Mouse (Mus musculus) kidney, adult 11 months (tissue): ENCODE data around the gene Cstl1.
"Not testable (repeated sequence)": the region's sequence is repeated elsewhere in the genome, so short reads cannot be mapped to it uniquely, and the experiment has no call there.

Experiments used
- DNase-seq: peaks from one replicate; pipeline ENCODE4 v3.0.0; 2022

The Cstl1 gene

DNA sequence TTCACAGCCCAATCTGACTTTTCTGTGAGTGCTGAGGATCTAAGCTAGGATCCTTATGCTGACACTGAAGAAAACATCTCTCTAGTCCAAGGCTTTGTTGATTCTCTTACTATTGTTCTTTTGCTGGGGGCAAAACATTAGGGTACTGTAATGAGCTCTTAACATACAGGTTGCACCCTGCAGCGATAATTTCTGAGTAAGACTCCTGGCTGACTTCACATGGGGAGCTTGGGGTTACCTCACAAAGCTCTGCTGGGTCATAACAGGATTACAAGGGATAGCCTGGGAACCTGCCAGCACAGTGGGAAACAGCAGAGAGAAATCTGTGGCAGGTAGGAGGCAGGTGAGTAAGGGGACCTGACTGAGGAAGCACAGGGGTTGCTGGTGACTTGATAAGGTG, at the start of gene Cstl1:
Cstl1 (plus strand) TSS at position 301 of the 400 bp plus-strand sequence.
- DNase-seq: no peak

DNA sequence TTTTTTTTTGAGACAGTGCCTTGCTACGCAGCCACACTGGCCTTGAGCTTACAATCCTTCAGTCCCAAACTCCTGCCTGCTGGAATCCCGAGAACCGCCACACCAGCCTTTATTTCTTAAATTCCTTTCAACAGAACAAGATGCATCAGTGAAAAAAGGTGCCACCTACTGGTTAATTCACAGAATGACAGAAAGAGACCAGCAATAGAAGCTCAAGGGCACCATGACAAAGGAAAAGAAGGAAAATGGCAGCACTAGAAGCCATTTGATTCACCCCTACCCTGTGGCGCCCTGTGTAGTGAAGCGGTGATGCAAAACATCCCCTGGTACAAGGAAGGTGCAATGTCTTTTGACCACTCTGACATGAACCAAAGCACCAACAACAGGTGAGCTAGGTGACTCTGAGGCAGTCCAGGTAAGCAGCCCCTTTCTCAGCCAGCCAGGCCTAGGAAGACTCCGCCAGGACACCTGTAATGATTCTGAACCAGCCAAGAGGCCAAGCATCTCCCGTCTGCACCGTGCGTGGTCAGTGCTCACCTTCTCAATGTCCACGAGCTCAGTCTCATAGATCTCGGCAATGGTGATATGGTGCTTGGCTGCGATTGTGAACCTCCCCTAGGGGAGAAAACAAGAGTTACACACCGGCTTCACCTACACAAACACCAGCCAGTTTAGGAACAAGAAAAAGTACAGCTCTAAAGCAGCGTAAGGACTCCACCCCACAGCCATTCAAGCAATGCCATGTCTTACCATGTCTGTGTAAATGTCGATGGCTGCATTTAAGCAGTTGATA, 43.6 kb upstream of the Cstl1 start:
- DNase-seq: no peak

DNA sequence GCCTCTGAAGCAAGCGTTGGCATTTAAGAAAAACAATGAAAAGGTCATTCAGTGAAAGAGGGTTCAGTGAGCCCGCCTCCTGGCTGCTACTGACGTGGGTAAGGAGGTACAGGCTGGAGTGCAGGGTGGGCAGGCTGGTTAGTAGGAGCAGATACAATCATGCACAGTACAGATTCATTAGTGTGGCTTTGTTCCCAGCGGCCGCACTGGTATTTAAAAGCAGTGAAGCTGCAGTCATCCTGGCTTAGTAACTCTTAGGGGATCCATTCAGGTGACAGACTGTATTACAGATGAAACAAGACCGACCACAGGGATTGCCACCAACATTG, 43.0 kb upstream of the Cstl1 start:
- no peak for DNase-seq

DNA sequence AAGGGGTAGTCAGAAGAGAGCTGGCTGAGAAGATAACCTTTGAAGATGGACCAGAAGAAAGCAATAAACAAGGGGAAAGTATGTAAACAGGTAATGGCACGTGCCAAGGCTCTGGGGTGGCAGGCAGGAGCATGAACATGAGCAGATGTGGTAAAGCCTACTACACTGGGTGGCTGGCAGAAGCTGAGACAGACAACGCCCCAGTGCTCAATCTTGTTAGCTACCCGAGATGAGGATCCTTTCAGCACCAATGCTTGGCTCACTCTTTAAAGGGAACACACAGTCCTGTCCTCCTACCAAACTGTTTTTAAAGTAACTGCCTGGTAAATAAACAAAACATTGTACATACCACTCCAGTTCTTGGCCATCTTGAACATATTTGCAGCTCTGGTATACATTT, 37.8 kb upstream of the Cstl1 start:
- DNase-seq: no peak

DNA sequence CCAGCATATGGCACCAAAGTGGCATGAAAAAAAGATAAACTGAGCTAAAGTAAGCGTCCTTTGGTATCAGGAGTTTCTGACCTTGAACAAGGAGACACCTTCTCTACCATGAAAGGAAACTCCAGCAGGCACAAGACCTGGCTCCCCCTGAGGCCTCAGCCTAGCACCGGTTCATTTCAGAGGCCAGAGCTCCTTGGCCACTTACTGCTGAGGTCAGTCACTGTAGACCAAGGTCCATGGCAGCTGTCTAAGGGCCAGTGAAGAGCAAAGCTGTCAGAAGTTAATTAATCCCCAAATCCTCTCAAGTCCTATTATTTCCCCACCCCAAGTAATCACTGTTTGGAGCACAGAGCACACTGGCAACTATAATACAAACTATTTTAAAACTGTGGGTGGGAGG, 33.1 kb upstream of the Cstl1 start:
- peak; percentile 38 for DNase-seq

DNA sequence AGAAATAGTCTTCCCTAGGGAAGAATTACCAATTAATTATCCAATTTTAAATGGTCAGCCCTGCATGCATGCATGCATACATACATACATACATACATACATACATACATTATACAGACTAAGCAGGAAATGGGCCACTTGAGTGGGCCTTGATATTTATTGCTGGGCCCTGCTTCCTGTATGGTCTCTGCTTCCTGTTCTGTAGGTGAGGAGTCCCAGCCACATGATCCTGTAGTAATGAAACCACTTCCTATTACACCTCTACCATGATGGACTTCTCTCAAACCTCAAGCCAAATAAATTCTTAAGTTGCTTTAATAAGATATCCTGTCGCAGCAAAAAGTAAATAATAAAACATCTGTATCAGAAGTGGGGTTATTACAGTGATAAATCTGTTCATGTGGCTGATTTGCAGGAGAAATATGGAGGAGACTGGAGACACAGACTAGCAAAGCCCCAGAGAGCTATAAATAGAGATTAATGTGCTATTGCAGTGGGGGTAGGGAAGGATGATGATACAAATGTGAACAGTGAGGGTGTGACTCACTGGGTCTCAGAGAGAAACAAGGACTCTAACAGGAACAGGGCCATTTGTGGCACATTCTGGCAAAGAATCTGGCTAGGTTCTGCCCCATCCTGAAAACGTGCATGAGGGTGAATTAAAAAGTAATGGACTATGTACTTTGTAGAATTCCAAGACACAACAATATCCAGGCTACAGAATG, 30.7 kb upstream of the Cstl1 start:
- no peak for DNase-seq

DNA sequence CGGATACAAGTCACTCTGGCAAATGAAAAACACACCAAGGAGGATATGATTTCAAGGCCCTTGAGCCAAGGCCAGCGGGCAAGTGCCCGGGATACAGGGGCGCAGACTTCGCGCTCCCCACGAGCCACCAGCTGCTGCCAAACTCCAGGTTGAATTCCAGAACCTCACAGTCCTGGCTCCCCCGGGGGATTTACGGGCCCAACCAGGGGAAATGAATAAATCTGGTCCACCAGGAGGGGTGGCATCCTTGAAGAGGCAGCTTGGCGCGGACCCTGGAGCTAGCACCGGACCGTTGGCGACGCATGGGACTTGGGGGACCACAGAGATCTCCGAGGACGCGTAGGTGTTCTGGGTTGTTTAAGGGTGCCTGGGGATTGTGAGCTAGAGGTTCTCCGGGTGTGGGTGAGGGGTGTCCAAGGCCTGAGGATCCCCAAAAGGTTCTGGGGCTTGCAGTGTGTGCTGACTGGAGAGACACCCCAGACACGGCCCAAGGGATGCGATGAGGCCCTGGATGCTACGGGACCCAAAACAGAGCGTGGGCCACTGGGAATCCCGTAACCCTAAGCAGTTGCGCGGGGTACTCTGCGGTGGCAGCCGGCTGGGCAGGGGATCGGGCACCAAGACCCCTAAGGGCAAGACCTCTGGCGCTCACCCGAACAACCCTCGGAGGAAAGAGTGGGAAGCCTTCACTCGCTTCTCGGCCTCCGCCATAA, 18.4 kb upstream of the Cstl1 start:
- DNase-seq: peak; percentile 6

DNA sequence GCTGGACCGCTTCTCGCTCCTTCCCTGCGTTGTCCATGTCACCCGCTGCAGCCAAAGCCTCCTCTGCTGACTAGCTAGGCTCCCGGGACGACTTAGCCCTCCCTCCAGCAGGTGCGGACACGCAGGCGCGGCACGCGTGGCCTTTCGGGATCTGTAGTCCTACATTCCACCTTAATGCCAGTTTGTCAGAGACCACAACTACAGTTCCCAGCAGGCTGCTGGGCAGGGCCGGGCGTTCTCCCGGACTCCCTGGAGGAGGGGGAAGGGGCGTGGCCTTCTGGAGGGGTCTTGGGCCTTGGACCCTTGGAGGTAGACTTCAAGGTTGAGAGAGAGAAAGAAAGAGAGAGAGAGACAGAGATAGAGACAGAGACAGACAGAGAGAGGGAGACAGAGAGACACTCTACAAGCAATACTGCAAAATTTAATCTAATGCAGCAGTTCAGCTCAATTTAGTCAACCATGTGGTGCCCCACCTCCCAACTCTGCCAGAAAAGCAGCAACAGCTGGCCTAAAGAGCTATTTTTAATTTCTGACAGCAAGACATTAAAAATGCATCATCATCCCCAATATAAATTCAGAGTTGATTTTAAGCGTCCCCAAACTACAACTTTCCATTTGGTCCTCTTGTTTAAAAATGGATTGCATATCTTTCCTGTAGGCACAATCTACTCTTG, 17.7 kb upstream of the Cstl1 start, which contains the start of gene Napb:
Napb (minus strand) TSS at position 141 of the 674 bp plus-strand sequence.
- DNase-seq: peak; percentile 96

DNA sequence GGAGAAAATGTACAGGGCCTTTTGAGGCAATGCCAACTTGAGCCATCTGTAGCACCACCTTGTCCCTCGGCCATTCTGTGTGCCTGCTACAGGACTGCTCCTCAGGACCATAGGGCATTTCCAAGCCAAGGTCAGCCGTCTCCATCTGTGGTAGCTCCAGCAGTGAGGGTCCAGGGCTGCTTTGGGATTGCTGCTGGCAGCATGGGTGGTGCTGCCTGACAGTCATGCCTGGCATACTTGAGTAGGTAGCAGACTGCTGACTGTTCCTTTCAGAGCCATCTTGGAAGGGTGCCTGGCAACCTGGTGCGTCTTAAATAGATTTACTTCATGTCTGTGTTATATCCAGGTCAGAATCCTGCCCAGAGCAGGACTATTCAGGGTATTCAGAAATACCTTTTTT, 7.2 kb upstream of the Cstl1 start:
- peak; percentile 21 for DNase-seq

DNA sequence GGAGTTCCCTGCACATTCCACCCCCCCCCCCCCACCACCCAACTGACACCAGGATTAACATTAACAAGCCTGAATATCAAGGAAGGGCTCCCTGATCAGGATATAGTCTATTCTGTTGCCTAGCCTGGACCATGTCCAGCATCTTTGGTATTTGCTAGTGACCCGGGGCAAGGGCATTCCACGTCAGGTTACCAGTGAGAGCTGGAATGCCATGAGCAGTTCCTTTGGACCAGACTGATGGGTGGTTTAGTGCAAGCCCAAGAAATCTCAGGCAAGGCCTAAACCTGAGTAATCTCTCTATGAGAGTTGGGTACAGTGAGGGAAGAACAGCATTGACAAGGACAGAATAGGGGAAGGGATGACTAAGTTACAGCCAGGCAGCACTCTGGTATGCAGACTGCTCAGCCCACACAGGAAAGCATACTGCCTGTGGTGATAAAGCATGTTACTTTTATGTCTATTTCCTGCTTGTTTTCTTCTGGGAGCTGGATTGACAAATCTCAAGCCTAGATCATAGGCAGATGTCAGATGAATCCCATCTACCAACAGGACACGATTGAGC, 6.2 kb upstream of the Cstl1 start:
- peak; percentile 40 for DNase-seq

DNA sequence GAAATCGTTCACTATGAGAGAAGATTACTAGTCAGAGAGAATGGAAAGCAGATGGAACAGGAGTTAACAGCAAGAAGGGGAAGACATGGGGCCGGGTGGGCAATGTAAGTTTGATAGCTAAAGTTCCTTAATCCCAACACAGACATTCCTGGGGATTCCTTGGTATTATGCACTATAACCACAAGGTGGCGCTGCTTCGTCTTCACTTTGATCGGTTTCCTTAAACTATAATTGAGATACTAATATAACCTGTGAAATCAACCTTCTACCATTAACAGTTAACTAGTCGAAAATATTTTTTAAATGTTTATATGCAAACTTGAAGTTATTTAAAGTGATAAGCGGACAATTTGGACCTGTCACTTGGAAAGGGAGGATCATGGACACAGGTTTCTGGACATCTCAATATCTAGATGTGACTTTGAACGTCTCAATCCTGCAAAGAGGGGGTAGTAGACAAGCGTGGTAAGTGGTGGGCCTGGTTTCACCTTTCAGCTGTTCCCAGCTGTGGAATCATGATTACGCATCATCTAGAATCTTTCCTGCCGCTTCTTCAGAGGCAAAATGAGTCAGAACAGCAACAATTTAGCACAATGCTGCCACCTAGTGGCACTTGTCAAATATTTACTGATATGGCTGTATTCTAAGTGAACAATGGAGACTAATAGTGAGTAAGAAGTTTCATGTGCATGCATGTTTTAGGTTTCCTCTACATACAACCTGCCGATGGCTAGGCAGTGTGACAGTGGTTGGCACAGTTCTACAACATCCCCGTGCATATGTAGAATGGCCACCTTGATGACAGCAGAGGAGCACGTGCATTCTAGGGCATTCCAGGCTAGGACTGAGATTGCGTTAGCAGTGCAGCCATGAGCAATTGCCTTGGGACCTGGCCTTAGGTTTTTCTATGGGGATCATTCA, 2.0 kb downstream of the Cstl1 start:
- peak; percentile 55 for DNase-seq

DNA sequence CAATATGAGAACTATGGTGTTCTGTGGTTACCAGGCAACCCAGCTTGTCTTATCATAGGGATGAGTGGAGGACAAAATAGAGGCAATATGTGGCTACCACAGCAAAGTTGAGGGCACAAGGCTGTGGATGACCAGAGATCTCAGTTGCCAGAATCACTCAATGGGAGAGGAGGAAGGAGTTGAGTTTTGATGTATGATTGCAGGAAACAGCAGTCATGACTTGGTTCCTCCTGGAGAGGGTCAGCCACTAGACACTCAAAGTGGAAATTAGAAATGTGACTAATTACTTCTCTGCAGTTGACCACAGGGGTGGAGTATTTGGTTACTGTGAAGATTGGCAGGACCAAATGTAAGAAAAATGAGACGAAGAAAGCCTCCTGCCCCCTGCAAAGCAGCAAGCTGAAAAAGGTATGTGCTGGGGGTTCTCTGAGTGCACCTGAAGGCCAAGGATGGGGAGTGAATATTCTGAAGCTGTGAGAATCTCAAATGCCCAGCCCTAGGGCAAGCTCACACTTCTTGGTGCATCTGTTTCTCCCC, 4.2 kb downstream of the Cstl1 start:
- DNase-seq: no peak

DNA sequence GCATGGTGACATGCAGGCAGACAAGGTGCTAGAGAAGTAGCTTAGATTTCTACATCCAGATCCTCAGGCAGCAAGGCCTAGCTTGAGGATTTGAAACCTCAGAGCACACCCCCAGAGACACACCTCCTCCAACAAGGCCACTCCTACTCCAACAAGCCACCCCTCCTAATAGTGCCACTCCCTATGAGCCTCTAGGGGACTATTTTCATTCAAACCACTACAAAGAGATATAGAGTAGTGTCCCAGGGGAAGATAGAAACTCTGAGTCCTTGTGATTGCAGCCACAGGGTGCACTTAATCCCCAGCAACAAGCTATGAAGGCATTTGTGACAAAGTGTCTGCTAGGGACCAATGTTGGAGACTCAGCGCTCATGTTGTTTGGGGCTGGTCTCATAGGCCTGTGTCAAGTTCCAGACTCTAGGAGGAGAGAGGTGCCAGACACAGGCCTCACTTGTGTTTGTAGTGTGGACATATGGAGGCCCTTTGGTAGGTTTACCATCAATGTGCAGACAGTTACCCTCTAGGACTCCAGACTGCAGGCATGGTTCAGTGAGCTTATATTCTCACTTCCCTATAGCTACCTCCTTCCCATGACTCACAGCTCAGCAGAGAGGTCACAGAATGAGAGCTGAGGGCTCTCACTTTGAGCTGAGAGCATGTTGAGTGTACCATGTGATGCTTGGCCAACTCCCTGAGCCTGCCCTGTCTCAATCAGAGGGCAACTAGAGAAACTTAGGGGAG, 13.7 kb downstream of the Cstl1 start:
- no peak for DNase-seq

DNA sequence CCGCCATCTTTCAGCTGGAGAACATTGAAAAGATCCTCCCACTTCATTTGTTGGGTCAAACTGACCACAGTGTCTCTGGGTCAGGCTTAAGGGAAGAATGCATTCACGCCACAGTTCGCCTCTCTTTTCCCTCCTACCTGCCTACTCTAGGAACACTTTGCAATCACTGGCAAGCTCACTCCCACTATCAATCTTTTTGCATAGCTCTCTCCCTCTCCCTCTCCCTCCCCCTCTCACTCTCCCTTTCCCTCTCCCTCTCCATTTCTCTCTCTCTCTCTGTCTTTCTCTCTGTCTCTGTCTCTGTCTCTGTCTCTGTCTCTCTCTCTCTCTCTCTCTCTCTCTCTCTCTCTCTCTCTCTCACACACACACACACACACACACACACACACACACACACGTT, 21.2 kb downstream of the Cstl1 start, which contains the start of gene Cst11:
Cst11 (minus strand) TSS at position 101 of the 400 bp plus-strand sequence.
- not testable (repeated sequence) for DNase-seq

DNA sequence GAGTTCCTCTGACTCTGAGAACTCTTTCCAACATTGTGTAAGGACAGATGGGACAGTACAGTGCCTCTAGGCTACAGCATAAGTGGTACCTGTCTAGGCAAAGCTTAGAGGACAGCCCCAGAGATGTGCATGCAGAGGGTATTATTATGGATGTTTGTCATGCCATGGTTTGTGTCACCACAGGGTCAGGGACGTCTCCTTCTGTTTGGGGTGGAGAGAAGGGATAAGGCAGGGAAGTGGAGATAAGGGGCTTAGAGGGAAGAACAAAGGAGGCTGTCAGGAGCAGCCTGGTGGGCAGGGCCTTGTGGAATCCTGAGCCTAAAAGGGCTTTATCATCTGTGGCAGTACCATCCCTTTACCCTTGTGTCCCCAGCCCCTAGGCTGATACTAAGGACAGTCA, 31.6 kb downstream of the Cstl1 start, which contains the start of gene 8030411F24Rik:
8030411F24Rik (plus strand) TSS at position 301 of the 400 bp plus-strand sequence.
- no peak for DNase-seq

DNA sequence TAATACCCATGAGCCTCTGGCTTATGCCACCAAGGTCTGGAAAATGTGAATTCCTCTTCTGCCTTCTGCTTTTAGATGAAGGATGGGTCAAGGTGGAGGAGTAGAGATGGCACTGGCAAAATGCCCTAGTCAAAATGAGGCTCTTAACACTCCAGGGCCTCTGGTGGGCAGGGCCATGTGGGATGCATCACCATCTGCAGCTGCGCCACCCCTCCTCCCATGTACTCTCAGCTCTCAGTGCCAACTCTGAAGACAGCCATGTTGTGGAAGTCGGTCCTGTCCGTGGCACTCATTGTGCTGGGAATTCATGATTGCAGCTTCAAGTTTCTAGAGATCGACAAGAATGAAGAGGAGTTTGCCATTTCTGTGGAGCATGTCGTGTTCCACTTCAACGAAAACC, 39.0 kb downstream of the Cstl1 start, which contains the start of gene Cst12:
Cst12 (plus strand) TSS at position 220 of the 400 bp plus-strand sequence.
- DNase-seq: no peak

DNA sequence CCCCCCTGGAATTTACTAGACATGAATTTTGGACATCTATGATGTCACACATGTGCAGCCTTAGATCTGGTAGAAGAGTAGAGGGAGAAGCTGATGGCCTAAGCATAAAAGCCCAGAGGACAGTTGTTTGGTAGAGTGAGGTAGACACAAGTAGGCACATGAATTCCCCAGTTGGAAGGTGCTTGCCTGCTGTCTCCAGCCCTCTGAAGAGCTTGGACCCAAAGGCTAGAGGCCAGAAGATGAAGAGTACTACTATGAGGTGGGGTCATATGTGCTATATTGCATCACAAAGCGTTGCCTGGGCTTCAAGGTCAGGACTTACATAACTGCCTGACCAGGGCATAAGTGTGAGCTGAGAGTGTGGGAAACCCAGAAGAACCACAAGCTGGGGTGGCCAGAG, 48.3 kb downstream of the Cstl1 start, which contains the start of gene Cst8:
Cst8 (plus strand) TSS at position 301 of the 400 bp plus-strand sequence.
- no peak for DNase-seq

DNA sequence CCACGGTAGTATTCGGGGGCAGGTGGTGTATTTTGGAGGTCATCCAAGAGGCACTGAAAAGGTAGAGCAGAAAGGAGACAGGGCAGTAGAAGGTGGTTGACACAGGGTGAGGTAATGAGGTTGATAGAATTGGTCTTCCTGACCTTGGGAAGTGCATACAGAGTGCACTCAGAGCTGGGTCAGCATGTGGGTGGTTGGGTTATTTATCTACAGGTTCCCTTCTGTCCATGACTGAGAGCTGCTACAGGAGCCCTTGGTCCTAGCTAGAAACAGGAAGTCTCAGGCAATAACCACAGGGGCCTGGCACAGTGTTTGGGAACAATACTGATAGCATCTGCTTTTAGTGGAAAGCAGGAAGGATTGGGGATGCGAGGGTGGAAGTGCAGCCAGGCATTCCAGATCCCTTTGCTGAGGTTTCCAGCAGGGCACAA, 51.3 kb downstream of the Cstl1 start:
- DNase-seq: peak; percentile 6
